Mouse (Mus musculus) c-Kit-negative CD71-positive TER-119-positive erythroid progenitor cells, embryonic 14.5 days (primary cell): Measurements from ENCODE around the gene Kif18a.

Source experiments
- DNase-seq: peaks from one replicate; pipeline ENCODE4 v3.0.0-alpha.2; 2013; ENCODE audit warnings: low read depth, low spot score

Kif18a gene

DNA sequence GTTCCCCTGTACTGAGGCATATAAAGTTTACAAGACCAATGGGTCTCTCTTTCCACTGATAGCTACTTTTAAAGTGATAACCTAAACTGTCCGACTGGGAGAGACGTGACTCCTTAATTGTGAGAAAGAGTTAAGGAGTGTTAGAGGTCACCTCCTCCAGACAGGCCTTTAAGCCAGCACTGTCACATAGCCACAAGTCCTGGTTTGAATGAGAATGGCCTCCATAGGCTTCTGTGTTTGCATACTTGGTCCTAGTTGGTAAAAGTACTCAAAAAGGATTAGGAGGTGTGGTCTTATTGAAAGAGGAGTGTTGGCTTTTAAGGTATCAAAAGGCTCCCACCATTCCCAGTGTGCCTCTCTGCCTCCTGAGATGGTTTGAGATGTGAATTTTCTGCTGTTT lies 94.3 kb downstream of the Kif18a start:
- no peak for DNase-seq

DNA sequence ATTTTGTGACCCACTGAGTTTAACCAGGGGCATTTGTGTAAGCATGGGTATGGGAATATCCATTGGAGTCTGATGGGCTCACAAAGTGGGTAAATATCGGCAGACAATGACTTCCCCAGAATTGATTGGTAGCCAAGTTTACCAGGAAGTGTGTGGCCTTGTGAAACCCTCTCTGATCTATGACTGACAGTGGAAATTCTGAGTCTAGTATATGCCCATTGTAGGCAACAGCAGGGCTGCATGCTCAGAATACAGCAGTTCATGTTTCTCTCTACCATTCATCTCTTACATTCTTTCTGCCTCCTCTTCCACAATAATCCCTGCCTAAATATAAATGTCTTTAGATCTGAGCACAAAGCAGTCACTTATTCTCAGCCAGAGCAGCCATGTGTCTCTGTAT lies 103.5 kb downstream of the Kif18a start:
- no peak for DNase-seq

DNA sequence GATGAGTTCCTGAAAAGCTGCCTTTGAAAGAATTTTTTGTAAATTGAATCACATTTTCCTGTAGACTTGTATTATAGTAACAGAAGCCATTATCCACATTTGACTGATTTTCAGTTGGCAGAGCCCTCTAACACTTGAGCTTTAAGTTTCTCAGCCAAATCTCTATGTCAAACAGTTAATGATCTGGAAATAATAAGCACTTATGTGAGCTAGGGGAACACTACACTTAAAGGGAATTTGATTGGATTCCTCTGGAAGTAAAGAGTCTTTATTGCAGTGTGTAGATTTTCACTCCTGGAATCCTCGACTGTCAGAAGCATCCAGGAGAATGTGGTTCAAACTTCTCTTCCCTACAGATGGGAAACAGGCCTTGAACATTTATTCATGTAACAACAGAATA lies 105.7 kb downstream of the Kif18a start:
- no peak for DNase-seq

GRCm38 (mm10) chr2:109388733-109389132 lies 108.2 kb downstream of the Kif18a start:
- DNase-seq, result no peak

- DNase-seq, result no peak
These were observed 109.4 kb downstream of the Kif18a start for GRCm38 (mm10) chr2:109389977-109390376.
